Mouse (Mus musculus) A20 (cell line): ENCODE data around the gene Pak6.

Experiments used
- DNase-seq: peaks from one replicate; pipeline ENCODE4 v3.0.0-alpha.2; 2011; ENCODE audit warnings: low read depth, low spot score

Gene Pak6

DNA sequence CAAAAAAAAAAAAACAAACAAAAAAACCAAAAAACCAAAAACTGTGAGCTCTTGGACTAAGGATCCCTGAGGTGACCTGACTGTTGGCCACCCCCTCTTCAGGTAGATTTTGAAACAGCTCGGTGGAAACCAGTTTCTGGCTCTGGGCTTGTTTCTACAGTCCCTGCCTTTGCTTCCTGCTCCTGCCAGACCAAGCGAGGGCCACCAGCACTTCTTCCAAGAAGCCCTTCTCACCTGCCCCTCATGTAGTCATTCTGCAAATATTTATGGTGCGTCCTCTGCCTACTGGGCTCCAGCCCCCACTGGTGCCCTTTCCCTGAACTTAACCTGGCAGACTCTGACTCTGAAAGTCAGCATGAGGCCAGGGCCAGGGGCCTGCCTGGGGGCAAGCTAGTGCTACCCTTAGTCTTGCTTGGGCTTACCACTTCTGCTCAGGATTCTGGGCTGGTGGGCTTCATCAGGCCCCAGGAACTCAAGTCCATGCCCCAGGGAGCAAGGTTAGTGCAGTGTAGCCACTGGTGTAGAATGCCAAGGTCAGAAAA is 1.9 kb downstream of the Pak6 start:
- no peak for DNase-seq

DNA sequence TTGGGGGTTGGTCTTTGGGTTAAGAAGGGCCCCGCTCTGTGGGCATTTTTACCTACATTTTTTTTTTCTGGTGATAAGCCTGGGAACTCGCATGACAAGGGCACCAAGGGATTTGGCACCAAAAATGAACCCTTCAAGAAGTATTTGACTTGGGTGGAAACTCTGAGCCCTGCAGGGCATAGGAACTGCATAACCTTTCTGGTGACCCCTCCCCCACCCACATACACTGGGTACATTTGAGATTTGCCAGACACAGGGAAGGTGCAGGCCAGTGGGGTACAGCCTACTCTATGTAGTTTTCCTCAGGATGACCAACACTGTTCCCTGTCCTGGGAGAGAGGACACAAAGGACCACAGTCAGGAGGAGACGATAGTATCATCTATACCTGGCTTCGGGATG is 2.5 kb downstream of the Pak6 start:
- no peak for DNase-seq

DNA sequence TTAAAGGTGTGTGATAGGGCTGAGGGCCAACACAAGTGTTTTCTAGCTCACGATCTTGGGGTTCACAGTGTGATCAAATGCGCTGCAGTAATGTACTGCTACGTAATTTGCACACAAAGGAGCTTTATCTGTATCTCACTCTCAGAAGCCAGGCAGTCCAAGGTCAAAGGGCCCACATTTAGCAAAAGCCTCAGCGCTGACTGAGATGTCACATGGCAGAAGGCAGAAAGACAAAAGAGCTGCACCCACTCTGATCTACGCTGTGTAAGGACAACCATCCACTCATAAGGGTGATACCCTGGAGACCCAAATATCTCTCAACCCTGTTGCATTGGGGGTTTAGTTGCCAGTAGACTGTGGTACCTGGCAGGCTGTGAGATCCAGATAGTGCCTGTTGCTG is 4.1 kb downstream of the Pak6 start:
- DNase-seq = no peak

DNA sequence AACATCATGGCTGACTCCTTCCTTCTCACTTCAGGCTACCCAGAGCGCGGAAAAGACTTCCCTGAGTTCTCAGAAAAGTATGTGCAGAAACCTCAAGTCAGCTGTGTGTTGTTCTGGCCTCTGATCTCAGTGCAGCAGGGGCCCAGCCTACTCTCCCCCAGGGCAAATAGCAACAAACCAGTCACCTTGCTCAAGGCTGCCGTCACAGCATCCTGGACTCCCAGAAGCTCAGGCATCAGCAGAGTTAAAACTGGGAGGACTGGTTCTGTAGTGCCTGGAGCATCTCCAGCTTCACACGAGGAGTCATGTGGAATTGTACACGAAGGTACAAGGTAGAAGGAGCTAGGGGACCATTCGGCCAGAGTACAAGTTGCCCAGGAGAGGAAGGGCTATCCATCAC is 6.1 kb downstream of the Pak6 start:
- no peak for DNase-seq

DNA sequence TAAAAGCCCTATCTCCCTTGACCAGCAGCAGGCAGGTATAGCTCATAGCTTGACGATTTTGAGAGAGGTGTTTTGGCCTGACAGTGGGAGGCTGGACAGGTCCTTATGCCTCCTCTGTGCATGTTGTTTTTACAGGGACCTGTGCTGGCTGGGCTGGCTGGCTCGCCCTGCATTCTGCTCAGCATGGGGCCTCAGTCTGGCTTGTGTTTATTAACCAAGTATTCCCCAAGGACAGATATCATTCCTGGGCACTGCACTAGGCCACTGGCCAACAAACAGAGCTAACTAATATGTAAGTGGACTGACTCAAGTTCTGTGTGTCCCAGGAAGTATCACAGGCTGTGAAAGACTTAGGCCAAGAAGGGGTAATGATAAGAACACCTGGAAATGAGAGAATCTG is 6.7 kb downstream of the Pak6 start:
- DNase-seq = no peak

DNA sequence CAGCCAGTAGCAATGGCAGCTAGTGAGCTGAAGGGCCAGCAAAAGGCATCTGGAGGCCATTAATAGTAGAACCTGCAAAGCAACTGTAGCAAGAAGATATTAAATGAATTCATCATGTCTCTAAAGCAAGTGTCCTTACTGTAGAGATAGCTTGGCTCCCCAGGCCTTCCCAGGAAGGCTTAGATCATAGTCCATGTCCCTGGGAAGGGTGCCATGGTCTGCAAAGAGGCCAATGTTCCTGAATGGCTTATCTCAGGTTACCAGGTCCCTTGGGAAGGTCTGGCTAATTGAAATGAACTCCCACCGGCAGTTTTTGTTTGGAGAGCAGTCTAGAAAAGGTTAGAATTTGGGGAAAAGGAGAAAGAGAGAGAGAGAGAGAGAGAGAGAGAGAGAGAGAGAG is 8.6 kb downstream of the Pak6 start:
- no peak for DNase-seq

DNA sequence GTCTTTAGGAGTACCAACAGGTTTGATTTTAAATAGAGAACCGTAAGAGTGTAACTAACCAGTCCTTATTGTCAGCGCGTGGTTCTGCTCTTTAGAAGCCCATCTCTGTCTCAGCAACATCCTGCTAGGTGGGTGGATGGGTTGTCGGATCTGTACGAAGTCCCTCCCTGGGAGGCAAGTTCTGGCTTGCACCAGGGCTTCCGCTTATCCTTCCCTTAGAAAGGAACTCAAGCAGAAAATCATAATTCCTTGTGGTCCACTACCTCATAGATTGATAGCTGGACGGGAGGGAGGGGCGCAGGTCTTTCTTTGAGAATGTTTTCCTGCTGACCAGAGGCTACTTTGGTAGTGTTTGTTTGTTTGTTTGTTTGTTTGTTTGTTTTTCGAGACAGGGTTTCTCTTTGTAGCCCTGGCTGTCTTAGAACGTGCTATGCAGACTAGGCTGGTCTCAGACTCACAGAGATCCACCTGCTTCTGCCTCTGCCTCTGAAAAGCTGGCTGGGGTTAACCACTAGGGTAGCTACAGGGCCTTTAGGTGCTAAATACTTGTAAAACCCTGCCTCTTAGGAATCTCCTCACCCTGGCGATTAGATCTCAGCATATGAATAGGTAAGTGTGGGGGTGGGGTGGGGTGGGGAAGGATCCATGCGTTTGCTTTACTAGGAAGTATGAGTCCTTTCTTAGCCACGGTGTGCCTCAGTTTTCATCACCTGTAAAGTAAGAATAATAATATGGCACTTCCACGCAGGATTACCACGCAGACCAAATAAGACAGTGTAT is 10.8 kb downstream of the Pak6 start:
- no peak for DNase-seq

DNA sequence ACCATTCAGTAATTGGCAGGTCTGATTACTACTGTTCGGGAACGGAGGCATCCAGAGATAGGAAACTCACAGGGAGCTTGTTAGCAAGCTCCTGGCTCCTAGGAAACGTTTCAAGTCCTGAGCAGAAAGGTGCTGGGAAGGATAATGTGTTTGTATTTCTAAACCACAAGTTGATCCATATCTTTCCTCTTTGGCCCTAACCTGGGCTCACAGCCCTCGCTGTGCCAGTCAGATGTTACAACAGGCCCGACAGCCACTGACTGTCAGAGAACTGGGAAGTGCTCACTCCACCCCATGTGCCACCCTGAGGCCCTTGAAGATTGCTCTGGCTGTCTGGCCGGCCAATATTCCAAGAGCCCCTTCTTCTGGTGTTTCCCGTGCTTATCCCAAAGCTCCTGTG is 11.4 kb downstream of the Pak6 start:
- DNase-seq = no peak

DNA sequence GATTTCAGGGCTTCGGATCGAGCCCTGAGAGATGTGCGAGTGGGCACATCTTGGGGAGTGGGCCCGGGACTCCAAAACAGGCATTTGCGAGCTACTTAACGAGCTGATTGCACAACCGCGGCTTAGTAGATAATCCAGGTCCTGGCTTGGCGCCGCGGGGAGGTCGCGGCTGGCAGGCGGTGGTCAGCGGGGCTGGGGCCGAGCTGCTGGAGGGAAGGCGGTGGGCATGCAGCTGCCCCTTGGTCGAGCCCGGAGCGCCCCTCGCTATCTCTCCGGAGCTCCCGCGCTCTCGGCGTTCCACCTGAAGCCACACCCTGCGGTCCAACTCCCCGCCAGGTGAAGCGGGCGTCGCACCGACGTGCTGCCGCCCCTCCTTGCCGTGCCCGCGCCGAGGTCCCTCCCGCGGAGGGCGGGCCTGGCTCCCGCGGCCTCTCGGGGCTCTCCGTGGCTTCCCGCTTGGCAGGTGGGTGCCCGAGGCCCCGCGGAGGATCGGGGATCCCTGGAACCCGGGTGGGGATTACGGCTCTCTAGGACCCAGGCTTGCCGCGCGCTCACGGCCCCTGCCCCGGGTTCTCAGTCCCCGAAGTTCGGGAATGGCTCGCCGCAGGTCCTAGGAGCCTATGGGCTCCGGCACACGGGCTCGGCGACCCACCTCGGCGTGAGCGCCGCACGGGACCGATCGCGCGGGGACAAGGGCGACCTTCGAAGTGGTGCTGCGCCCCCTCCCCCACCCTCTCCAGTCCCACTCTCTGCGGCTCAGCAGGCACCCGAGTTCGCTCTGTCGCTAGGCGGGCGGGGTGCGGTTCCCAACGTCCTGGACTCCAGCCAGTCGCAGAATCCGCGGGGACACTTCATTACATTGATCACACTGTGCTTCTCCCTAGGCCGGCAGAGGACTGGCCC is 14.0 kb downstream of the Pak6 start:
- no peak for DNase-seq

DNA sequence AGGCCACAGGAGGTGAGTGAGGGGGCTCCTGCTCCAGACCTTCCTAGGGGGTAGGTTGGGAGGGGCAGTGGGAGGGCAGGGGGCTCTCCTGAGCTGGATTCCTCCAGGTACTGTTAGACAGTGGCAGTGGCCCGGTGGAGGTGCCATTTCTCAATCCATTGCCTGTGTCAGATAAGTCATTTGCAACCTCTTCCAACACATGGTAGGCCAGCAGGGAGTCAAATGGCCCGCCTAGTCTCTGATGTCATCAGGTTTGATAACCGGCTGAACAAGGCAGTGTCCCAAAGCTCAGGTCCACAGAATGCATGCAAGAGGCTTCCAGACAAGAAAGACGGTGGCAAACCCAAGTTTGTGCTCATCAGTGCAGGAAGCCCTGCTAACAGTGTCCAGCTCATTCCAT is 14.7 kb downstream of the Pak6 start:
- no peak for DNase-seq

DNA sequence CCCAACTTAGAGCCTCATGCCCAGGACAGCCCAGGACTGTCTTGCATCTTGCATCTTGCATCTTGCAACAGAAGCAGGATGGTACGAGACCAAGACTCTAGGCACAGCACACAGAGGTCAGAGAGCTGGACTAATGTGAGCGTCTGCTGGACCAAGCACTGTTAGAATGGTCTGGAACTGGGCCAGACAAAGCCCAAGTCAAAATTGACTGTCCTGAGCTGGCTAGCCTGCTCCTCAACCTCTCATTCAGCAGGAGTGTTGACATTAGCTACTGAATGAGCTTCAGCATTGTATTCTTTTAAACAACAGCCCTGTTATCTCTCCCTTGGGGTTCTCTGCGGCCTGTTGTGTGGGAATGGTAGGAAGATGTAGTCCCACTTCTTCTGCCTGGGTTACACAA is 16.5 kb downstream of the Pak6 start:
- DNase-seq = no peak

DNA sequence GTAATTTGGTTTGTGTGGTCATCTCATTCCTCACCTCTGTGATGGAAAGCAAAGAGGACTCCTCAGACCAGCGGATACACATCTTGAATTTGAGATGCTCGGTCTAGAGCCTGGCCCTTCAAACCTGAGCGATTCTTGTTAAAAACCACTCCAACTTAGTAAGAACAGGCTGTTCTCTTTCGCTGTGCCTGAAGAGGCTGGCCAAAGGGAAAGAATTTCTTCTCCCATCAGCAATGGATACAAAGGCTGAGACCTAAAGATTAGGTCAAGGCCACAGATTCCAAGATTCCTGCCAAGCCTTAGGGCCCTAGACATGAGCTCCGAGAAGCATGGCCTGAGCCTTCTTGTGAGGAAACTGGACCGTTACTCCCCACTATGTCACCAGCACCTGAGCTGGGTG is 17.8 kb downstream of the Pak6 start:
- DNase-seq = no peak

DNA sequence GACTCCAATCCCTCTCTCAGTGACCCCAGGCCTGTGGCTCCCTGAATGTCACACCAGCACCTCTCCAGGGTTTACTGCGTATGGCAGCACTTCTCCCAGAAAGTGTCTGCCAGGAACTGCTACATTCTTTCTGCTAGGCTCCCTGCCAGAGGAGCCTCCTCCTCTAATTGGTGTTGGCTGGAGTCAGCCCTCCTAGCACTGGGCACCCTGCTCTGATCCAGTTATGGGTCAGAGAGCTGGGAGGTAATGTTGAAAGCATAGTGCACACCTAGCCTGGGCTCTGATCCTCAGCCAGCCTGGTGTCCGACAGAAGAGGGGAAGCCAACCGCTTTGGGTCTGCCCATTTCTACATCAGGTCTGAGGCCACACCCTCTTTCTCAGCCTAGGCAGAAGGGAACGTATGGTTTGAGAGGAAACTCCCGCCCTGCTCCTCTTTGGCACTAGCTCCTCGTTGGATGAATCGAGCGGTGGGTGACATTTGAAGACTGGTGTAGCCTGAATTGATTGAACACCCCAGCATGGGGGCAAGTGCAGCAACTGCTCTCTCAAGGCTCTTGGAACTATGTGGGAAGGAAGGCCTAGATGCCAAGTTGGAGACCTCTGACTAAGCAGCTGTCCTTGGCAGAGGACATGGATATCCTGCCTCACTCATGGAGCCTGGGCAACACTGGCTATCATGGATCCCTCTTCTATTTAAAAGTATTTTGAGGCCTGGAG is 19.6 kb downstream of the Pak6 start:
- DNase-seq = no peak

DNA sequence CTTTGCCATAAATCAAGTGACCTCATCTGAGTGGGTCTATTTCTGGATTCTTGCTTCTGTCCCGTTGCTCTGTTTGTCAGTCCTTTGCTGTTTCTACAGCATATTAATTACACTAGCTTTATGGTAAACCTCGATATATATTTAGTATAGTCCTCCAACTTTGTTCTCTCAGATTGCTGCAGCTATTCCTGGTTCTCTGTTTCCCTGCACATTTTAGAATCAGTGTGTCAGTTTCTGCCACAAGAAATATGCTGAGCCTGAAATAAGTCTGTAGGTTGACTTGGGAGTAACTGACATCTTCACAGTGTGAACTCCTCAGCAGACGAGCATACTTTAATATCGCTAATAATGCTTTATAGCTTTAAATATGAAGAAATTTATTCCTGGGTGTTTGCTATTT is 22.0 kb downstream of the Pak6 start:
- no peak for DNase-seq

DNA sequence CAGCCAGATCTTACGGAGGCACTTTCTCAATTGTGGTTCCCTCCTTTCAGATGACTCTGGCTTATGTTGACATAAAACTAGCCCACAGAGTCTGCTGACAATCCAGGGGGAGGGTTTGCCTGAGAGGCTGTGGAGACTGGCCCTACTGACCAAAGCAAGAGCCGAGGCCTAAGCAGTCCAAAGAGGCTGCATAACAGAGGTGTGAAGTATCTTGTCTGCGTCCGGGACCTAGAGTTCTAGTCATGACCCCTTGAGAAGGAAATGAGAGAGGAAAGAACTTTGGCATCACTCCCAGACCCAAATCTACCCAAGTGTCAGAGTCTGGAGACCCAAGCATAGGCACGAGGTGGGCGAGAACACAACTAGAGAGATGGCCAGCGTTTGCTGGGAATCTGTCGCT is 23.6 kb downstream of the Pak6 start:
- no peak for DNase-seq

DNA sequence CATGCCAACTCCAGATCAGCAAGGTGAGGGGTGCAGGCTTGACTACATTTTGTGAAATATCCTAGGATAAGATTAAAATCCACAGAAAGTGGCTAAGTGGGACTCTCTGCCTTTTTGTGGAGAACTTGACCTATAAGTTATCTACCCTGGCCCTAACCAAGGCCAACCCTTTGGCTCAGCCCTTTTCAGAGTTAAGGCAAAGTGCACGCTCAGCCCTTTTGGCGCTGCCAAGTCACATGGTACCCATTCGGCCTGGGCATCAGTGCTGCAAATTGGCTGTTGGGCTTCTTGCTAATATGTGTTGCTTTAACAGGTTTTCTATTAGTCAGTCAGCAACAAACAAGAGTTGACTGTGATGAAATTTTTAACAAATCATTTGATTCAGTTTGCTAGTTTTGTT is 24.7 kb downstream of the Pak6 start:
- DNase-seq = no peak

DNA sequence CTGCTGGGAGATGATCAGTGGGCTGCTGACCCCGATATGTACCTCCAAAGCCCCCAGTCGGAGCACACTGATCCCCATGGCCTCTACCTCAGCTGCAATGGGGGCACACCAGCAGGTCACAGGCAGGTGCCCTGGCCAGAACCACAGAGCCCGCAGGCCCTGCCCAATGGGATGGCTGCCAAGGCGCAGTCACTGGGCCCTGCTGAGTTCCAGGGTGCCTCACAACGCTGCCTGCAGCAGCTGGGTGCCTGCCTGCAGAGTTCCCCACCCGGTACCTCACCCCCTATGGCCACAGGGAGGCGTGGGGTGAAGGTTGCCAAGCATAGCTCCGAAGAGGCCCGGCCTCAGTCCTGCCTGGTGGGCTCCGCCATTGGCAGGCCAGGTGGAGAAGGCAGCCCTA is 26.8 kb downstream of the Pak6 start:
- no peak for DNase-seq

DNA sequence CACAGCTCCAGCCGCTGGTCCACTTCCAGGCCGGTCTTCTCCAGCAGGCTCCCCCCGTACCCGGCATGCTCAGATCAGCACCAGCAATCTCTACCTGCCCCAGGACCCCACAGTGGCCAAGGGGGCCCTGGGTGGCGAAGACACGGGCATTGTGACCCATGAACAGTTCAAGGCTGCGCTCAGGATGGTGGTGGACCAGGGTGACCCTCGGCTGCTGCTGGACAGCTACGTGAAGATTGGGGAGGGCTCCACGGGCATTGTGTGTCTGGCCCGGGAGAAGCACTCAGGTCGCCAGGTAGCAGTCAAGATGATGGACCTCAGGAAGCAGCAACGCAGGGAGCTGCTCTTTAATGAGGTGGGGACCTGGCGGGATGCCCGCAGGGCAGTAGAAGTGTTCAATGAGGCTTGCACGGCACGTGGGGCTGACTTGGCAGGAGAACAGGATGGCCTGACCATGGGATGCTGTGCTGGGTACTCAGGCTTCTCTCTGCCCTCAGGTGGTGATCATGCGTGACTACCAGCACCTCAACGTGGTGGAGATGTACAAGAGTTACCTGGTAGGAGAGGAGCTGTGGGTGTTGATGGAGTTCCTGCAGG is 30.4 kb downstream of the Pak6 start:
- DNase-seq = no peak

DNA sequence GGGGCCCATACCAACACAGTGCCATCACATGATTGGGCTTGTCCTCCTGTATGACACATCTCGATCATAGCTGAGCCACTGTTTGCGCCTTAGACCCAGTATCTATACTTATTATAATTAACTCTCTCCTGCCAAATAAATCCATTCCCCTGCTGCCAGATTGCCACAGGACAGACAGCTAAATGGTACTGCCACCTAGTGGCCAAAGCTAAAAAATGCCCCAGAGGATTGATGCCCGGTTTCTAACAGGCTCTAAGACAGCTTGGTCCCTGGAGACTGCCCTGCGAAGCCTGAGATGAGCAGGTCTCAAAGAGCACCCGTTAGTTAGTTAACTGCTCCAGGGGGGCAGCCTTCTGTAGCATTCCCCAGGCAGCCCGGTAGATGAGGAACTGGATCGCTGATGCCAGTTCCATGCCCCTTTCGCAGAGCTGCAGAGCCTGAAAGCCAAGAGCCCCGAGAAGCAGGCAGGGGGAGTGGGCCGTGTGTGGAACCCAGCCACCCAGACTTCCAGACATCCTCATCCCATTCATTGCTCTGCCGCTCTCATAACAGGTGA is 32.7 kb downstream of the Pak6 start:
- DNase-seq = peak; percentile 74

DNA sequence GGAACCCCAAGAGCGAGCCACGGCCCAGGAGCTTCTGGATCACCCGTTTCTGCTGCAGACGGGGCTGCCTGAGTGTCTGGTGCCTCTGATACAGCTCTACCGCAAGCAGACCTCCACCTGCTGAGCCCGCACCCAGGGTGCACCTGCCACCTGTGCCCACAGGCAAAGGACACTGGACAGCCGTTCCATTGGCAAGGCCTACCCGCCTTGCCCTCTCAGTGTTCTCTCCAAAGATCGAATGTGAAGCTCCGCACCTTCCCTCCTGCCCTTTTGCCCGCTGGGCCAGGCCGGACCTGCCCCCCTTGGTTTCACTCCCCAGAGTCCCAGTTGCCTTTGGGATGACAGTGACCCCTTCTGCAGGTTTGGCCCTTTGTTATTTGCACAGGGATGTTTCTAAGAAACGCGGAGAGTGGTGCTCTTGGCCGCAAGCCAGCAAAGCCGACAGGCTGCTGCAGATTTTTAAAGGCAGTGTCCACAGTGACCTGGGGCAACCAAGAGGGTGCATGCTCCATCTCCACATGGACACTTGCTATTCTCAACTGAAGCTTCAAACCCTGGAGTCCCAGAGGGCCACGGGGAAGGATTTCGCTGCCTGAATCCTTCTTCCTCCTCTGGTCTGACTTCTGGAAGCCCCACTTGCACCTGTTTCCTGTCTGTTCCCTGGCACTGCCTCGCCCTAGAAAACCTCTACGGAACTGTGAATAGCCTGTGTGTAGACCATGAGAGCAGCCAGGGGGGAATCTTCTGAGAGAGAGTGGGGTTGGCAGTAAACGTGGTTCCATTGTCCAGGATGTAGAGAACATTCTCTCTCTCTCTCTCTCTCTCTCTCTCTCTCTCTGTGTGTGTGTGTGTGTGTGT is 33.6 kb downstream of the Pak6 start:
- DNase-seq = no peak
